Mouse (Mus musculus) hindbrain, embryonic 11.5 days (tissue): Measurements from ENCODE around the gene Gprc5b. TPM values are rescaled to one million over a fixed set of nuclear protein-coding genes. Genes with fewer than 3 reads are reported as not detected.

ENCODE experiments used
- ATAC-seq: fragments of 200-750 bp; cut with Nextera tagmentation; 2 replicates; pipeline ENCODE4 v1.8.0; 2017; ENCODE audit warnings: mild to moderate bottlenecking, moderate TSS enrichment, moderate library complexity; ENCODE audit not compliant: low FRiP score
- DNase-seq: peaks from one replicate; pipeline ENCODE4 v3.0.0-alpha.2; 2015; ENCODE audit warnings: low spot score
- H3K27ac ChIP-seq: fragments of 300-500 bp; sonication (generic); 2 replicates; pipeline ENCODE4 v1.5.1; 2014; ENCODE audit warnings: mild to moderate bottlenecking, low read depth, low read length
- H3K27me3 ChIP-seq: fragments of 300-500 bp; sonication (generic); 2 replicates; pipeline ENCODE4 v1.6.1; 2014; ENCODE audit warnings: mild to moderate bottlenecking, low read length, moderate library complexity, mixed read lengths; ENCODE audit not compliant: control insufficient read depth, insufficient read depth
- H3K36me3 ChIP-seq: fragments of 300-500 bp; sonication (generic); 2 replicates; pipeline ENCODE4 v1.6.1; 2014; ENCODE audit warnings: mild to moderate bottlenecking, low read length, moderate library complexity, mixed read lengths; ENCODE audit not compliant: control insufficient read depth, insufficient read depth
- H3K4me1 ChIP-seq: fragments of 300-500 bp; sonication (generic); replicated peaks from 2 replicates; pipeline ENCODE4 v1.6.1; 2014; ENCODE audit warnings: low read length, mixed read lengths; ENCODE audit not compliant: control insufficient read depth, insufficient read depth
- H3K4me2 ChIP-seq: fragments of 300-500 bp; sonication (generic); replicated peaks from 2 replicates; pipeline ENCODE4 v1.6.1; 2014; ENCODE audit warnings: mild to moderate bottlenecking, low read depth, low read length
- H3K4me3 ChIP-seq: fragments of 300-500 bp; sonication (generic); 2 replicates; pipeline ENCODE4 v1.5.1; 2014; ENCODE audit warnings: low read depth, low read length
- H3K9ac ChIP-seq: fragments of 300-500 bp; sonication (generic); 2 replicates; pipeline ENCODE4 v1.6.1; 2014; ENCODE audit warnings: low read depth, low read length
- H3K9me3 ChIP-seq: fragments of 300-500 bp; sonication (generic); 2 replicates; pipeline ENCODE4 v1.6.1; 2016; ENCODE audit warnings: low read length; ENCODE audit not compliant: control insufficient read depth
- WGBS: fragments of 180-500 bp; shearing (Covaris S2); extraction: QIAGEN DNeasy Blood & Tissue Kit; methylation state at CpG from one replicate; pipeline ENCODE4 v1.1.7; 2014; 5-methylcytosine and 5-hydroxymethylcytosine counted together
- polyA plus RNA-seq: library from polyadenylated mRNA; unstranded; fragments of >200 nt; fragmentation: Nextera tagmentation; extraction: Ambion mirVana; gene quantifications from 2 replicates; pipeline ENCODE4 v1.2.1, GENCODE M21; 2014

The Gprc5b gene
- polyA plus RNA-seq, 1 experiment from 2014 or later: 30.3 TPM

DNA sequence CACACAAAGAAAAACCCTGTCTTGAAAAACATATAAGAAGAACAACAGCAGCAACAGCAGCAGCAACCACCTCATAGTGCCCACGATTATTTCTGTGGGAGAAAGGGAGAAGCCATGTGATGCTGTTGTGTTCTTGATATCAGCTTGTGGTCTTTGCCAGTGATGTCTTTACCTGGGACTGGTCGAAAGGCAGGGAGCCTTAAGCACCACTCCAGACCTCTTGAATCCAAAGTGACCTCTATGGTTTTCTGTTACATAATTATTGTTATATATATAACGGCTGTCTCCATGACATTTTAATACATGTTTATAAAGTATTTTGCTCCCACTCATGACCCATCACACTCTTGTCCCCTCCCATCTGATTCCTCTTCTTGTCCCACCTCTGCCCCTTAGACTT is 69.5 kb downstream of the Gprc5b start:
- Histone ChIP-seq H3K9ac (no peak overlapping the region), H3K9me3 (no peaks in the 10 kb centered on the region), H3K36me3 (no peaks in the 10 kb centered on the region), H3K4me2 (no peak overlapping the region), H3K27me3 (no peaks in the 10 kb centered on the region), H3K4me1 (no peaks in the 10 kb centered on the region), H3K27ac (no peak overlapping the region), H3K4me3 (no peak overlapping the region)
- ATAC-seq (no peak), DNase-seq (no peak)
- WGBS: 88% methylated on average over 3 of the region's 3 CpGs

DNA sequence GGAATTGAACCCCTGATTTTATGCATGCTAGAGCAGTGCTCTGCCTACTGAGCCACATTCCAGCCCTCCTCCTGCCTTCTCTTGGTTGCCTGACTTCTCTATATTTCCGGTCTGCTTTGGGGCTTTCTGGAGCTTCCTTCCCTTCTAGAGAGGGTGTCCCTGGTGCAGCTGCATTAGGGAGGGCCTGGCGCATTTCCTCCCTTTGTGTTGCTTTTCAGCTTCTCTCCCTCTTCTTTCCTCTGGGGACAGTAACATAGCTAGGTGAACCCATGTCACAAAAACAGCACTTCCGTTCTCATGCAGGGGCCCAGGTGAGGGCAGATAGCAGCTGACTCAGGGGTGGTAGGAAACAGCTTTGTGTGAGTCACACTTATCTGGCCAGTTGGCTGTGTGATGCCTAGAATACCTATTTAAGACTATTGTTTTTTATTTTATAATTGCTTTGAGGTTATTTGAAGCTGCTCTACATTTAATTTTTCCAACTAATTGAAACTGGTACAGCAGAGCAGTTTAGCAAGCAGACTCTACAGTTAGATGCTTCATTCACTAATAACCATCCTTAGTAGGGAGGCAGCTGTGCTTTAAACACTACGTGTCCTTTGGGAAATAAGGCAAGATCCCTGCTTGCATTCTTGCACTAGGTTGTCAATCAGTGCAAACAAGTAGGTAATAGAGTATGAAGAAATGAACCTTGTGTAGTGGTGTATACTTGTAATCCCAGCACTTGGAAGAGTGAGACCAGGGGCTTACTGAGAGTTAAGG is 72.4 kb downstream of the Gprc5b start:
- ATAC-seq: no peak
- no peaks in the 10 kb centered on the region for H3K36me3 ChIP-seq
- no peaks in the 10 kb centered on the region for H3K27me3 ChIP-seq
- no peak overlapping the region for H3K4me3 ChIP-seq
- 73% methylated on average over 4 of the region's 4 CpGs for WGBS
- no peak overlapping the region for H3K9ac ChIP-seq
- H3K9me3 ChIP-seq: no peaks in the 10 kb centered on the region
- DNase-seq: no peak
- H3K4me1 ChIP-seq: 0 out of 2 replicates have a peak, but pooled peaks cover 5% of the 10 kb centered on the region
- H3K27ac ChIP-seq: no peak overlapping the region
- no peak overlapping the region for H3K4me2 ChIP-seq

Other genes starting within 250 kb of the Gprc5b start
- 4.0 and 4.3 TPM in 2 replicates for gene Iqck, start 139.5 kb downstream of the Gprc5b start, polyA plus RNA-seq
- 108 and 112 TPM in 2 replicates for gene Knop1, start 139.0 kb downstream of the Gprc5b start, polyA plus RNA-seq
- 2.2 and 2.4 TPM in 2 replicates for gene Gpr139, start 189.4 kb upstream of the Gprc5b start, polyA plus RNA-seq